Mouse (Mus musculus): ENCODE results near the gene Dusp16.

GRCm38 (mm10) chr6:134751883-134752647 is 40.4 kb downstream of the Dusp16 start:
- TF ChIP-seq CTCF (IDR thresholded peaks at IDR 0.05; ENCODE audit: insufficient read depth, low read length) = no peak
- TF ChIP-seq POLR2A (IDR thresholded peaks at IDR 0.05; ENCODE audit: borderline replicate concordance, extremely low read depth, low read depth, low read length) = no peak

All from lung, adult 2 months (tissue).